Mouse (Mus musculus): ENCODE results near the gene Clec2i. TPM values are rescaled to one million over a fixed set of nuclear protein-coding genes. Genes with fewer than 3 reads are reported as not detected.
"Not testable (repeated sequence)": the region's sequence is repeated elsewhere in the genome, so short reads cannot be mapped to it uniquely, and the experiment has no call there.

The Clec2i gene
- total and polyA plus RNA-seq, 3 experiments, result 38.5 to 104 (median 80.7) TPM

- H3K9me3 ChIP-seq (replicated peaks; ENCODE audit: low read length); H3K36me3 ChIP-seq (replicated peaks in 1 of 2; ENCODE audit: control insufficient read depth in 1 of 2, insufficient read depth in 1 of 2, low read length in 1 of 2); H3K4me3 ChIP-seq (replicated peaks in 1 of 3; ENCODE audit: low read depth in 2 of 3, low read length in 2 of 3, poor library complexity in 1 of 3); H3K27ac ChIP-seq (ENCODE audit: insufficient read depth, low read depth); H3K4me1 ChIP-seq (ENCODE audit: control insufficient read depth in 1 of 2, insufficient read depth in 2 of 2); dilution Hi-C loops (cut with MboI; ENCODE audit: extremely low pct_ligation_motif_present, extremely low pct_unique_long_range_greater_than_20kb, low sequenced_read_pairs); H3K9ac ChIP-seq (ENCODE audit: insufficient read depth, low read depth); H3K79me2 ChIP-seq (replicated peaks; ENCODE audit: control insufficient read depth, extremely low read depth, insufficient read depth, poor library complexity, severe bottlenecking); in situ Hi-C loops (cut with MboI; ENCODE audit: low pct_ligation_motif_present, low pct_unique_long_range_greater_than_20kb, low sequenced_read_pairs); H3K27me3 ChIP-seq (replicated peaks); H3K4me2 ChIP-seq (ENCODE audit: insufficient read depth, low read depth, poor library complexity, severe bottlenecking); DNase-seq (ENCODE audit: extremely low read depth): not testable (repeated sequence)
These were observed 48.7 kb downstream of the Clec2i start for GRCm38 (mm10) chr6:128935889-128936665.

GRCm38 (mm10) chr6:128941646-128942421 lies 54.4 kb downstream of the Clec2i start:
- peaks cover 0 to 2% of the 10 kb centered on the region in 2 experiments; a peak in 1 of 4 replicates for H3K4me1 ChIP-seq (ENCODE audit: control insufficient read depth in 1 of 2, insufficient read depth in 2 of 2)
- no peak overlapping the region for H3K4me2 ChIP-seq (ENCODE audit: insufficient read depth, low read depth, poor library complexity, severe bottlenecking)
- peak overlapping the region in 1 of 3 experiments; percentile 17 for H3K4me3 ChIP-seq (replicated peaks in 1 of 3; ENCODE audit: low read depth in 2 of 3, low read length in 2 of 3, poor library complexity in 1 of 3)
- peaks cover 3% of the 10 kb centered on the region; the same call in 1 of the 2 replicates for H3K79me2 ChIP-seq (replicated peaks; ENCODE audit: control insufficient read depth, extremely low read depth, insufficient read depth, poor library complexity, severe bottlenecking)
- TF ChIP-seq ZMIZ1 (IDR thresholded peaks at IDR 0.05; ENCODE audit: low read depth, low read length) (peak; percentile 34; the same call in 1 of the 2 replicates), RCOR1 (conservative IDR thresholded peaks at IDR 0.05; ENCODE audit: low read depth, low read length) (no peak)
- in situ Hi-C loops (cut with MboI; ENCODE audit: low pct_ligation_motif_present, low pct_unique_long_range_greater_than_20kb, low sequenced_read_pairs) (no loop called here), dilution Hi-C loops (cut with MboI; ENCODE audit: extremely low pct_ligation_motif_present, extremely low pct_unique_long_range_greater_than_20kb, low sequenced_read_pairs) (no loop called here)
- H3K36me3 ChIP-seq (replicated peaks in 1 of 2; ENCODE audit: control insufficient read depth in 1 of 2, insufficient read depth in 1 of 2, low read length in 1 of 2), result peaks cover 34 to 49% of the 10 kb centered on the region in 2 experiments
- peaks cover 17% of the 10 kb centered on the region for H3K9me3 ChIP-seq (replicated peaks; ENCODE audit: low read length)
- H3K27me3 ChIP-seq (replicated peaks), result no peaks in the 10 kb centered on the region
- DNase-seq (ENCODE audit: extremely low read depth), result no peak
- H3K27ac ChIP-seq (ENCODE audit: insufficient read depth, low read depth), result no peak overlapping the region
- no peak overlapping the region for H3K9ac ChIP-seq (ENCODE audit: insufficient read depth, low read depth)

- H3K9ac ChIP-seq (ENCODE audit: insufficient read depth, low read depth), result no peak overlapping the region
- H3K36me3 ChIP-seq (replicated peaks in 1 of 2; ENCODE audit: control insufficient read depth in 1 of 2, insufficient read depth in 1 of 2, low read length in 1 of 2), result peaks cover 66 to 84% of the 10 kb centered on the region in 2 experiments
- H3K4me3 ChIP-seq (replicated peaks in 1 of 3; ENCODE audit: low read depth in 2 of 3, low read length in 2 of 3, poor library complexity in 1 of 3), result no peak overlapping the region
- H3K4me2 ChIP-seq (ENCODE audit: insufficient read depth, low read depth, poor library complexity, severe bottlenecking), result no peak overlapping the region
- no peak for DNase-seq (ENCODE audit: extremely low read depth)
- peaks cover 17% of the 10 kb centered on the region for H3K9me3 ChIP-seq (replicated peaks; ENCODE audit: low read length)
- H3K79me2 ChIP-seq (replicated peaks; ENCODE audit: control insufficient read depth, extremely low read depth, insufficient read depth, poor library complexity, severe bottlenecking), result peaks cover 11% of the 10 kb centered on the region
- no peak overlapping the region for H3K27ac ChIP-seq (ENCODE audit: insufficient read depth, low read depth)
- dilution Hi-C loops (cut with MboI; ENCODE audit: extremely low pct_ligation_motif_present, extremely low pct_unique_long_range_greater_than_20kb, low sequenced_read_pairs), result no loop called here
- in situ Hi-C loops (cut with MboI; ENCODE audit: low pct_ligation_motif_present, low pct_unique_long_range_greater_than_20kb, low sequenced_read_pairs), result no loop called here
- H3K27me3 ChIP-seq (replicated peaks), result no peaks in the 10 kb centered on the region
- H3K4me1 ChIP-seq (ENCODE audit: control insufficient read depth in 1 of 2, insufficient read depth in 2 of 2), result peaks cover 0 to 4% of the 10 kb centered on the region in 2 experiments; a peak in 1 of 4 replicates
- peak; percentile 37 for TF ChIP-seq POLR2A (IDR thresholded peaks at IDR 0.05; ENCODE audit: low read depth, low read length)
- 0 out of 2 replicates have a peak, but pooled peaks have one; percentile 4 for TF ChIP-seq SIN3A (IDR thresholded peaks at IDR 0.05; ENCODE audit: low read length)
- no peak for TF ChIP-seq BHLHE40 (IDR thresholded peaks at IDR 0.05; ENCODE audit: low read depth, low read length)
These were observed 58.2 kb downstream of the Clec2i start for GRCm38 (mm10) chr6:128945564-128945963.

Other genes with a start within 250 kb of the Clec2i start
- gene Clec2h, start 225.2 kb upstream of the Clec2i start, total RNA-seq (2012; rRNA removed), result not detected in 2 replicates
- gene Clec2h, start 225.2 kb upstream of the Clec2i start, total RNA-seq (2014; rRNA removed), result not detected in 2 replicates
- gene Clec2h, start 225.2 kb upstream of the Clec2i start, polyA plus RNA-seq (2012; ENCODE audit: insufficient read length, low read depth), result not detected in 2 replicates
- 1.1 and 1.3 TPM in 2 replicates for gene Klrb1, start 164.5 kb upstream of the Clec2i start, total RNA-seq (2012; rRNA removed)
- gene Klrb1, start 164.5 kb upstream of the Clec2i start, total RNA-seq (2014; rRNA removed), result 1.1 and 1.3 TPM in 2 replicates
- gene Klrb1, start 164.5 kb upstream of the Clec2i start, polyA plus RNA-seq (2012; ENCODE audit: insufficient read length, low read depth), result 0.29 and 0.79 TPM in 2 replicates
- not detected in 2 replicates for gene Klrb1c, start 98.4 kb upstream of the Clec2i start, total RNA-seq (2012; rRNA removed)
- gene Klrb1c, start 98.4 kb upstream of the Clec2i start, total RNA-seq (2014; rRNA removed), result not detected in 2 replicates
- not detected in 2 replicates for gene Klrb1c, start 98.4 kb upstream of the Clec2i start, polyA plus RNA-seq (2012; ENCODE audit: insufficient read length, low read depth)
- gene Gm44511, start 61.3 kb upstream of the Clec2i start, total RNA-seq (2012; rRNA removed), result not detected in 2 replicates
- not detected in 2 replicates for gene Gm44511, start 61.3 kb upstream of the Clec2i start, total RNA-seq (2014; rRNA removed)
- gene Gm44511, start 61.3 kb upstream of the Clec2i start, polyA plus RNA-seq (2012; ENCODE audit: insufficient read length, low read depth), result not detected in 2 replicates
- not detected in 2 replicates for gene Klrb1b, start 61.3 kb upstream of the Clec2i start, total RNA-seq (2012; rRNA removed)
- not detected in 2 replicates for gene Klrb1b, start 61.3 kb upstream of the Clec2i start, total RNA-seq (2014; rRNA removed)
- not detected in 2 replicates for gene Klrb1b, start 61.3 kb upstream of the Clec2i start, polyA plus RNA-seq (2012; ENCODE audit: insufficient read length, low read depth)
- 51.6 and 53.5 TPM in 2 replicates for gene BC035044, start 3.5 kb downstream of the Clec2i start, total RNA-seq (2012; rRNA removed)
- gene BC035044, start 3.5 kb downstream of the Clec2i start, total RNA-seq (2014; rRNA removed), result 121 and 124 TPM in 2 replicates
- 49.4 and 49.7 TPM in 2 replicates for gene BC035044, start 3.5 kb downstream of the Clec2i start, polyA plus RNA-seq (2012; ENCODE audit: insufficient read length, low read depth)
- 66.5 and 91.7 TPM in 2 replicates for gene Clec2g, start 46.8 kb downstream of the Clec2i start, total RNA-seq (2012; rRNA removed)
- gene Clec2g, start 46.8 kb downstream of the Clec2i start, total RNA-seq (2014; rRNA removed), result 142 and 169 TPM in 2 replicates
- gene Clec2g, start 46.8 kb downstream of the Clec2i start, polyA plus RNA-seq (2012; ENCODE audit: insufficient read length, low read depth), result 78.9 and 82.0 TPM in 2 replicates
- 0.38 and 0.68 TPM in 2 replicates for gene Klrb1f, start 158.3 kb downstream of the Clec2i start, total RNA-seq (2012; rRNA removed)
- 0.21 and 0.38 TPM in 2 replicates for gene Klrb1f, start 158.3 kb downstream of the Clec2i start, total RNA-seq (2014; rRNA removed)
- gene Klrb1f, start 158.3 kb downstream of the Clec2i start, polyA plus RNA-seq (2012; ENCODE audit: insufficient read length, low read depth), result 0.23 and 0.25 TPM in 2 replicates
- gene Clec2e, start 213.3 kb downstream of the Clec2i start, total RNA-seq (2012; rRNA removed), result not detected in 2 replicates
- gene Clec2e, start 213.3 kb downstream of the Clec2i start, total RNA-seq (2014; rRNA removed), result not detected in 2 replicates
- not detected in 2 replicates for gene Clec2e, start 213.3 kb downstream of the Clec2i start, polyA plus RNA-seq (2012; ENCODE audit: insufficient read length, low read depth)

Measured in CH12.LX (cell line).